Mouse (Mus musculus) B cell, adult 2 months (primary cell): ENCODE measurements around the gene Ttc28.

Experiments
- DNase-seq, 2 experiments: peaks; one replicate each; pipeline ENCODE4 v3.0.0; 2022

Ttc28 gene

GRCm38 (mm10) chr5:111138927-111139565 lies 259.4 kb downstream of the Ttc28 start:
- no peak for DNase-seq

DNA sequence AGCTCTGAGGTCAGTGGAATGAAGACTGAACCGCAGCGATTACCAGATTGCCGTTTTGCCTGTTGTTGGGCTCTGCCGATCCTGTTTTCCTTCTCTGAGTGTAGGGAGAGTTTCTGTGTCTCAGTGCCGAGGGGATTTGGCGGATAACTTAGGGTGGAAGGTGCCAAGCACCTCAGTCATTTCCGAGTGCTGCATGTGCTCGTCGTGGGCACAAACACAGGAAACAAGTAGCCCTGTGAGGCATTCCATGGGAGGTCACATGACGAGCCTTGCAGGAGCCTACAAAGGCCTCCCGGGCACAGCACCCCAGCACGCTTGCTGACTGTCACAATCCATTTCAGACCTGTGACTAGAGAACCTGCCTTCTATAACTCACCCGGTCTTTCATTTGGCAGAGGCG lies 260.0 kb downstream of the Ttc28 start:
- no peak for DNase-seq

GRCm38 (mm10) chr5:111141139-111141885 lies 261.7 kb downstream of the Ttc28 start:
- DNase-seq, result peak; percentile 64 to 65

DNA sequence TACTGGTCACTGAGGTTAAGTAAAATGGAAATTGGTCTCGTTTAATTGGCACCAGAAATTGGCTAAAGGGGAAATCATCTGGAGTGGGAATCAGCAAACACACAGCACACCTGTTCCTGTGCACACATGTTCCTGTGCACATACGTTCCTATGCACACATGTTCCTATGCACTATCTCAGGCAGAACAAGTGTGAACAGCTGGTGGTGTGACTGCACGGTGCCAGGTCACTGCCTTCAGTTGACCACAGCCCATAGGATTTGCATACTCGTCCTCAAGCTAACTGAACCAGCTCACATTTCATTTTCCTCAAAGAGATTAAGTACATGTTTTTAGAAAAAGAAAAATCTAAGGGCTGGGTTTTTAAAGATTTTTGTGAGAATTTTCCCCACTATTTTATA lies 263.2 kb downstream of the Ttc28 start:
- peak; percentile 53 to 58 for DNase-seq

GRCm38 (mm10) chr5:111144411-111144810 lies 264.8 kb downstream of the Ttc28 start:
- DNase-seq, result peak; percentile 32 to 36

GRCm38 (mm10) chr5:111150581-111150980 lies 271.0 kb downstream of the Ttc28 start:
- no peak for DNase-seq

- DNase-seq, result no peak
These were observed 272.5 kb downstream of the Ttc28 start for GRCm38 (mm10) chr5:111151882-111152759.

DNA sequence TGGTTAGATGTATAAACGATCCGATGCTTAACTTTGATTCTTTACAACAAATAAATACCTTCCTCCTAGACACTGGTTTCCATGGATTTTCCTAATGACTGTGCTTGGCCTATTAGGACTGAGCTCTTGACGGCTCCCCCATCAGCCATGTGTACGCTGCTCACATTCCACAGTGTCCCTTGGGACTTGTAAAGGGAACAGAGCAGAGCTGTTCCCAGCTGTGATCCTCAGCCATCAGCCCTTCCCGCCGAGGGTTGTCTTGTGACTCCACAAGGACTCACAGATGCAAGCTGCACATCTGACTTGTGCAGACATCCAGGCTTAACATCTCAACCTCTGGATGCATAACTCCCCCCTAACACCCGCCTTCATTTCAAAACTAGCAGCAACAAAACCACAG lies 275.0 kb downstream of the Ttc28 start:
- DNase-seq, result no peak

DNA sequence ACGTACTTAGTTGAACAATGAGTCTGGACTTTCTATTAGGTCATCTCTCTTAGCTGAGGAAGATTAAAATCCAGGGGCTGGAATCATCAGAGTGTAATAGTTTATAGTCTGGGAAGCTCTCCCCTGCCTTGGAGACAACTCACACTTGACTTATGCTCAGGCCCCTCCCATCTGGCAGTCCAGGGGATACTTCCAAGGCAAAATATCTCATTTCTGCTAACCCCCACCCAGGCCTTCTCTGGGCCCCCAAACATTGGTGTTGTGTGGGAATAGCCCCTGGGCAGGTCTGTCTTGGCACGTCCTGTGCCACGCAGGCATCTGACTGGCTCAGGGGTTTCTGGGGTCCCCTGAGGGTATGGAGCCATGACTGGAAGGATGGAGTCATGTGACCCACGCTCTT lies 275.7 kb downstream of the Ttc28 start:
- no peak for DNase-seq

GRCm38 (mm10) chr5:111155928-111156327 lies 276.3 kb downstream of the Ttc28 start:
- no peak for DNase-seq

GRCm38 (mm10) chr5:111158266-111158665 lies 278.7 kb downstream of the Ttc28 start:
- no peak for DNase-seq

- peak; percentile 49 to 52 for DNase-seq
These were observed 280.2 kb downstream of the Ttc28 start for GRCm38 (mm10) chr5:111159628-111160321.

DNA sequence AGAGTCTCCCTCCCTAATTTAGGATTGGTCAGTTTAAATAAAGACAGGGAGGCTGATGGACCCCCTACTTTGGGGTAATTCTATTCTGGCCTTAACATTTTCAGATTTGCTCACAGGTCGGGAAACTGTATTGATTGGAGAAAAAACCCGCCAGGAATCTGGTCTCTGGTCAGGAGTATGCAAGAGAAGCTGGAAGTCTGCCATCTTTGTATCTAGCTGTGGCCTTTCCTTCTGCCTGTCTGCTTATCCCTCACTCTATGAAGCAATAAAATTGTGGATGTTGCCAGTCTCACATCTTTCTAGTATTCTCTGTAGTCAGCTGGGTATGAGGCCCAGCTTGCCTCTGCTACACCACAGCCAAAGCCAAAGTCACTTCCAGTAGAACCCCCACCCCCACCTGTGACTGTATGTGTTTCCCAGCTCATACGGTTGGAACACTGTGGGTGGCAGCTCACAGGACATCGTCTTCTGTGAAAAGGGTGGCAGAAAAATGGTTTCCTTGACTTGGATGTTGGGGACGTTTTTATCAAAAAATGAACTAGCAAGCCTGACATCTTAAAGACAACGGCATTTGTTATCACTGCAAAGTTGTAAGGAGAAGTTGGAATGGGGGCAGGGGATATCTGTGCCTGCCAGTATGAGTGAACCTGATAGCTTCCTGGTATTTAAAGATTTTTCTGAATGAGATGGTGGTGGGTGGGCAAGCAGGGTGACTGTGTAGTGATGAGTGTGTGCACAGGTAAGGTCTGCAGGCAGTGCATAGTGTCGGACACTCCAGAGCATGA lies 281.7 kb downstream of the Ttc28 start:
- DNase-seq, result no peak

DNA sequence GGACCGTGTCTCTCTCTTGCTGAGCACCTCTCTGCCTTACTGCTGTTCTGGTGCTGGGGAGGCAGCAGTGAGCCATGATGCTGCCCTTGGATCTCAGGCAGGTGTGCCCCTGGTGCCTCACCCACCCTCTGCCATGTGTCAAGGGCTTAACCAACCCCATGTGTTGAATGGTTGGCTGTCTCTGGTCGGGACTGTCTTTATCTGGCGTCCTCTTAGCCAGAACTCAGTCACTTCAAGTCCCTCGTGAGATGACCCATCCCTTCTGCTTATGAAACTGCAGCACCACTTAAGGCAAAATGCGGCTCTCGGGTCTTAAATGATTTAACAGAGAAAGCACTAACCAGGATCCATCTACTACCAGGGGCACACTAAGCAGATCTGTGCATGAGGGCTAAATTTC lies 283.3 kb downstream of the Ttc28 start:
- no peak for DNase-seq

DNA sequence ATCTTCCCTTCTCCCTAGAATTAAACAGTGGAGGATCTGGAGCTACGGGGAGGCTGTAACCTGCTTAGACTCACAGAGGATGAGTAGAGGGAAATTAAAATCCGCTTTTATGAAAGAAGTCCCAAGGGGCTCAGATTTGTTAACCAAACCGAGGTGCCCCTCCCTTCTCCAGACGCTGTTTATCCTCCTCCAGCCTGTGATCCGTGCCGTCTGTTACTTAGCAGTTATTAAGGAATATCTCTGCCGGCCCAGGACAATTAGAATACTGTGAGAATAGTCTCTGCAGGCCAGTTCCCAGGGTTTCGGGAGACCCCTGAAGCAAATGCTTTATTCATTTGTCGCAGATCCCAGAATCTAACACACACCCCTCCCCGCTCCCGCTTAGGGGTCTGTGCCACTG lies 283.8 kb downstream of the Ttc28 start:
- no peak for DNase-seq

DNA sequence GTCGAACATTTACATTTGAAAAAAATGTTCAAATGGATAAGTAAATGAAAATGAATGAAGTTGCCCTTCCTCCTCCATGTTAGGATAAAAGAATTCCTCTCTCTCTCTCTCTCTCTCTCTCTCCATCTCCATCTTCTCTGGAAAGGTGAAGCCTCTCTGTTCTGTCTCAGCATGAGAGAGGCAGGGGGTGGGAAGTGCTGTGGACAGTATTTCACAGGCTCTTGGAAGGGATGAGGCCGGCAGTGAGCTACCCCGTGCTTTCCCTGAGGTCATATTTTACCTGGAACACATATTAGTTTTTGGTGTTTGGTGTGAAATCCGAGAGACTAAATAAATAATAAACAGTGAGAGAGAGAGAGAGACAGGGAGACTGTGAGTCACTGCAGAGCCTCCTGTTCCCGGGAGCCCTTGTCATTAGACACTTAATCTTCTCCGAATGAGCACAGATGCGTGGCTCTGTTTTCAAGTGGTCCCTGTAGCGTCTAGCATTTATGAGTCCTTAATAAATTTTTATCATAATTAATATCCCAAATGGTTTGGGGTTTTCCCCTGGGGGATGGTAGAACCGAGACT lies 284.8 kb downstream of the Ttc28 start:
- no peak for DNase-seq

DNA sequence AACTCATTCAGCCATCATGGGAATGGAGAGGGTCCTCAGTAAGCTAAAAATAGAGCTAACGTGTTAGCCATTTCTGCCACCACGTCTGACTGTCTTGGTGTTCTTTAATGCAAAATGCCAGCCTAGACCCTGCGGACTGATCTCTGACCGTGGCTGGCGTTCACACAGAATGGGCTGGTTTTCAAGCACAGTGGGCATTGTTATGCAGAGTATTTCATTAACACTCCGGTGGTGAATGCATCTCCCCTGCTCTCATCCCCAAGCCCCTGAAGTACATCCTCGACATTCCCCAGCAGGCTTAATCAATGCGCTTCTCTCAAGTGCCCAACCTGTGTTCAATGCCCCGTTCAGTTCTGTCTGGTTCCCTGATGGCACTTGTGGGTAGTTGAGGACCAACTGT lies 290.8 kb downstream of the Ttc28 start:
- no peak for DNase-seq

- no peak for DNase-seq
These were observed 295.8 kb downstream of the Ttc28 start for GRCm38 (mm10) chr5:111175410-111175809.

DNA sequence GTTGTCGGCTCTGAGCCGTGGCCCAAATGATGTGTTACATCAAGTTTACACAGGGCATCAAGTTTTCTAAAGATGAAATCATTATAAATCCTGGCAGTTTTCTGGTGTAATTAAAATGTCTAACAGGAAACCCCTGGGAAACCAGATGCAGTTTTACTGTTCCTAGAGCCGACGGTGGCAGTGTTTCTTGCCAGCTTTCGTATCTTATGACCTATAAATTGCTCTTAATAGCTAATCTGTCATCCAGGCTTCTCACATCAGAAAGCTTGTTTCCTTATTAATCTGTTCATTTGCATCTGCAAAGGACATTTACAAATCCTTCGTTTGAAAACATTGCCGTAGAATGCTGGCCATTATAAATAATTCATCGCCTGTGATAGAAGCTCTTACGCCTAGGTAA lies 296.2 kb downstream of the Ttc28 start:
- no peak for DNase-seq

- peak; percentile 24 to 27 for DNase-seq
These were observed 296.8 kb downstream of the Ttc28 start for GRCm38 (mm10) chr5:111176441-111176840.

DNA sequence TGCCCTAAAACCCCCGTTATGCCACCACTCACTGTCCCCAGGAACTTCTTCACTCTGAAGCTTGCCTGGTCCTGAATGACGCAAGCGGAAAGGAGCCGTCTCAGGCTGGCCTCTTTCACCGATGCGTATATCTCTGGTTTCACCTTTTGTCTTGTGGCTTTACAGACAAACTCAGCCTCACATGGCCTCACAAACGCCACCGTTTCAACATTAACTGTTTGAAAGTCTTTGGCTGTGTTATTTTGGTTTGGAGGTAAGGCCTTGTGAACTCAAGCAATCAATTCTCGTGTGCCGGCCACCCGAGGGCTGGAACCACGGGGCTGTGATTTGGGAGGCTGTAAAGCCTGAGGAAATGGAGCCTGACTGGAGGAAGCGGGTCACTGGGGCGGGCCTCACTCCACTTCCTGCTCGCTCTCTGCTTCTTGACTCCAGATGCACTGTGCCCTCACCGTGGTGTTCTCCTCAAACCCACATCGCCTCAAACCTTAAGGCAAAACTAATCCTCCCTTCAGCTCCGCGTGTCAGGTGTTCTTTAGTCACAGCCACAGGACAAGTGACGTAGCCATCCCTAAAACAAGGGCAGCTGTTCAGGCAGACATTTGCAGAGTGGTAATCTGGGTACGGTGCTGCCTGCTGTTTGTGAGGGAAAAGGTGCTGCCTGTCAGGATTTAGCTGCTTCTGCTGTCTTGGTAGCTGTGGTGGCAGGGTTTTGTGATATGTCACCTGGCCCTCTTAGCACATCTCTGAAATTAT lies 298.9 kb downstream of the Ttc28 start:
- peak; percentile 89 to 91 for DNase-seq
